Mouse (Mus musculus) MEL (cell line): ENCODE data around the gene Rsad1. TPM values are rescaled to one million over a fixed set of nuclear protein-coding genes. Genes with fewer than 3 reads are reported as not detected.

Experiments
- DNase-seq: peaks from one replicate; pipeline ENCODE4 v3.0.0; 2011; ENCODE audit warnings: low read depth, low spot score
- H3K27ac ChIP-seq: 2 replicates; pipeline ENCODE4 v1.5.1; 2012; ENCODE audit warnings: low read depth, mild to moderate bottlenecking, control low read depth, low read length, moderate library complexity; ENCODE audit not compliant: control insufficient read depth
- H3K27me3 ChIP-seq, 2 experiments: fragments of 150-350 bp in 1 of 2; sonication (generic) in 1 of 2; 2 replicates each; pipeline ENCODE4 v1.6.1; 2012; ENCODE audit warnings: low read length in 2 of 2, mild to moderate bottlenecking in 2 of 2, improper control_type of control experiment in 1 of 2, moderate library complexity in 1 of 2; ENCODE audit not compliant: insufficient read depth in 2 of 2, control insufficient read depth in 1 of 2
- H3K36me3 ChIP-seq, 2 experiments: 2 replicates each; pipeline ENCODE4 v1.6.1; 2012 to 2014; ENCODE audit warnings: low read length in 2 of 2, improper control_type of control experiment in 1 of 2, inconsistent platforms in 1 of 2, mild to moderate bottlenecking in 1 of 2; ENCODE audit not compliant: insufficient read depth in 2 of 2, control insufficient read depth in 1 of 2
- H3K4me1 ChIP-seq, 2 experiments: fragments of 150-350 bp in 1 of 2; sonication (generic) in 1 of 2; 2 replicates each; pipeline ENCODE4 v1.6.1; 2012; ENCODE audit warnings: low read length in 2 of 2, improper control_type of control experiment in 1 of 2, mild to moderate bottlenecking in 1 of 2; ENCODE audit not compliant: insufficient read depth in 2 of 2, control insufficient read depth in 1 of 2
- H3K4me3 ChIP-seq, 2 experiments: fragments of 150-350 bp in 1 of 2; sonication (generic) in 1 of 2; 2 replicates each; pipeline ENCODE4 v1.5.1; 2012; ENCODE audit warnings: low read depth in 2 of 2, low read length in 2 of 2, mild to moderate bottlenecking in 2 of 2, moderate library complexity in 2 of 2, control low read depth in 1 of 2, improper control_type of control experiment in 1 of 2; ENCODE audit not compliant: control insufficient read depth in 1 of 2, insufficient read depth in 1 of 2
- H3K79me2 ChIP-seq: 2 replicates; pipeline ENCODE4 v1.6.1; 2012; ENCODE audit warnings: mild to moderate bottlenecking, low read length, moderate library complexity; ENCODE audit not compliant: control insufficient read depth, poor library complexity, insufficient read depth
- H3K9ac ChIP-seq: 2 replicates; pipeline ENCODE4 v1.6.1; 2012; ENCODE audit warnings: low read depth, mild to moderate bottlenecking, control low read depth, low read length, moderate library complexity; ENCODE audit not compliant: control insufficient read depth, poor library complexity, severe bottlenecking
- H3K9me3 ChIP-seq: fragments of 150-350 bp; sonication (generic); replicated peaks from 2 replicates; pipeline ENCODE4 v1.6.1; 2012; ENCODE audit warnings: mild to moderate bottlenecking, low read length, improper control_type of control experiment, moderate library complexity; ENCODE audit not compliant: insufficient read depth
- CHD1 ChIP-seq: IDR thresholded peaks from 2 replicates; pipeline ENCODE4 v1.6.1; 2012; ENCODE audit warnings: low read depth, mild to moderate bottlenecking, inconsistent platforms, low read length, improper control_type of control experiment
- CHD2 ChIP-seq: IDR thresholded peaks from 2 replicates; pipeline ENCODE4 v1.6.1; 2011; ENCODE audit warnings: low read length, improper control_type of control experiment
- ELF1 ChIP-seq: IDR thresholded peaks from 2 replicates; pipeline ENCODE4 v1.6.1; 2014; ENCODE audit warnings: low read depth, mild to moderate bottlenecking, inconsistent platforms, low read length, improper control_type of control experiment, moderate library complexity
- EP300 ChIP-seq, 2 experiments: IDR thresholded peaks; 2 replicates each; pipeline ENCODE4 v1.6.1; 2011; ENCODE audit warnings: improper control_type of control experiment in 2 of 2, low read length in 2 of 2, low read depth in 1 of 2, mild to moderate bottlenecking in 1 of 2
- ETS1 ChIP-seq: IDR thresholded peaks from 2 replicates; pipeline ENCODE4 v1.6.1; 2012; ENCODE audit warnings: low read depth, mild to moderate bottlenecking, inconsistent platforms, low read length, improper control_type of control experiment, moderate library complexity
- GABPA ChIP-seq: IDR thresholded peaks from 2 replicates; pipeline ENCODE4 v1.6.1; 2012; ENCODE audit warnings: low read depth, mild to moderate bottlenecking, inconsistent platforms, low read length, improper control_type of control experiment, moderate library complexity
- MAFK ChIP-seq: IDR thresholded peaks from 2 replicates; pipeline ENCODE4 v1.6.1; 2011; ENCODE audit warnings: low read depth, mild to moderate bottlenecking, low read length, improper control_type of control experiment, borderline replicate concordance
- MAX ChIP-seq: IDR thresholded peaks from 2 replicates; pipeline ENCODE4 v1.6.1; 2011; ENCODE audit warnings: low read length, improper control_type of control experiment
- MAZ ChIP-seq: IDR thresholded peaks from 2 replicates; pipeline ENCODE4 v1.6.1; 2012; ENCODE audit warnings: low read depth, mild to moderate bottlenecking, inconsistent platforms, low read length, improper control_type of control experiment
- MXI1 ChIP-seq: IDR thresholded peaks from 2 replicates; pipeline ENCODE4 v1.6.1; 2011; ENCODE audit warnings: mild to moderate bottlenecking, low read depth, low read length, improper control_type of control experiment
- MYB ChIP-seq: IDR thresholded peaks from 2 replicates; pipeline ENCODE4 v1.6.1; 2011; ENCODE audit warnings: mild to moderate bottlenecking, low read depth, low read length, improper control_type of control experiment
- NRF1 ChIP-seq: IDR thresholded peaks from 2 replicates; pipeline ENCODE4 v1.6.1; 2014; ENCODE audit warnings: low read depth, mild to moderate bottlenecking, inconsistent platforms, low read length, improper control_type of control experiment, moderate library complexity; ENCODE audit not compliant: poor library complexity, insufficient read depth, severe bottlenecking
- POLR2A ChIP-seq, 2 experiments: IDR thresholded peaks; 2 replicates each; pipeline ENCODE4 v1.6.1; 2011 to 2012; ENCODE audit warnings: low read length in 2 of 2, mild to moderate bottlenecking in 2 of 2, control low read depth in 1 of 2, improper control_type of control experiment in 1 of 2, low read depth in 1 of 2, moderate library complexity in 1 of 2; ENCODE audit not compliant: control insufficient read depth in 1 of 2, insufficient read depth in 1 of 2, poor library complexity in 1 of 2
- POLR2AphosphoS2 ChIP-seq: IDR thresholded peaks from 2 replicates; pipeline ENCODE4 v1.6.1; 2011; ENCODE audit warnings: low read length, improper control_type of control experiment
- POLR2AphosphoS5 ChIP-seq: IDR thresholded peaks from 2 replicates; pipeline ENCODE4 v1.6.1; 2012; ENCODE audit warnings: low read depth, borderline replicate concordance, mild to moderate bottlenecking, inconsistent platforms, low read length, moderate library complexity, mixed read lengths
- RAD21 ChIP-seq: IDR thresholded peaks from 2 replicates; pipeline ENCODE4 v1.6.1; 2011; ENCODE audit warnings: mild to moderate bottlenecking, low read depth, low read length, improper control_type of control experiment
- RCOR1 ChIP-seq: IDR thresholded peaks from 2 replicates; pipeline ENCODE4 v1.6.1; 2012; ENCODE audit warnings: low read depth, mild to moderate bottlenecking, inconsistent platforms, low read length, improper control_type of control experiment
- SIN3A ChIP-seq: IDR thresholded peaks from 2 replicates; pipeline ENCODE4 v1.6.1; 2012; ENCODE audit warnings: low read length, improper control_type of control experiment, inconsistent platforms
- SMC3 ChIP-seq: IDR thresholded peaks from 2 replicates; pipeline ENCODE4 v1.6.1; 2011; ENCODE audit warnings: low read depth, low read length, improper control_type of control experiment
- TAL1 ChIP-seq: IDR thresholded peaks from 2 replicates; pipeline ENCODE4 v1.6.1; 2012; ENCODE audit warnings: mild to moderate bottlenecking, inconsistent platforms, low read length, moderate library complexity, mixed read lengths
- TBP ChIP-seq: IDR thresholded peaks from 2 replicates; pipeline ENCODE4 v1.8.0; 2011; ENCODE audit warnings: low read depth, low read length, improper control_type of control experiment
- UBTF ChIP-seq: IDR thresholded peaks from 2 replicates; pipeline ENCODE4 v1.6.1; 2012; ENCODE audit warnings: low read depth, mild to moderate bottlenecking, inconsistent platforms, low read length, improper control_type of control experiment, moderate library complexity, borderline replicate concordance; ENCODE audit not compliant: insufficient read depth
- USF2 ChIP-seq, 2 experiments: IDR thresholded peaks; 2 replicates each; pipeline ENCODE4 v1.6.1; 2011 to 2012; ENCODE audit warnings: improper control_type of control experiment in 2 of 2, low read length in 2 of 2, borderline replicate concordance in 1 of 2, inconsistent platforms in 1 of 2, low read depth in 1 of 2, mild to moderate bottlenecking in 1 of 2; ENCODE audit not compliant: insufficient read depth in 1 of 2
- ZMIZ1 ChIP-seq: IDR thresholded peaks from 2 replicates; pipeline ENCODE4 v1.6.1; 2012; ENCODE audit warnings: low read depth, mild to moderate bottlenecking, inconsistent platforms, low read length, improper control_type of control experiment, moderate library complexity
- polyA plus RNA-seq, 2 experiments: library from polyadenylated mRNA; stranded (reverse) in 1 of 2; unstranded in 1 of 2; fragments of >175 nt in 1 of 2; fragments of >200 nt in 1 of 2; gene quantifications; 2 replicates each; pipeline versions ENCODE4 v1.2.1 to v1.2.4; 2012; ENCODE audit warnings: low replicate concordance in 2 of 2, low read depth in 1 of 2; ENCODE audit not compliant: insufficient read length in 2 of 2, insufficient read depth in 1 of 2, missing spikeins in 1 of 2
- total RNA-seq: library from RNA; depleted of rRNA; stranded (reverse); fragments of 300-350 nt; gene quantifications from 2 replicates; pipeline ENCODE4 v1.2.3, GENCODE M21; 2012

Gene Rsad1
- total and polyA plus RNA-seq, 3 experiments: 24.0 to 28.7 TPM; not detected in 1

DNA sequence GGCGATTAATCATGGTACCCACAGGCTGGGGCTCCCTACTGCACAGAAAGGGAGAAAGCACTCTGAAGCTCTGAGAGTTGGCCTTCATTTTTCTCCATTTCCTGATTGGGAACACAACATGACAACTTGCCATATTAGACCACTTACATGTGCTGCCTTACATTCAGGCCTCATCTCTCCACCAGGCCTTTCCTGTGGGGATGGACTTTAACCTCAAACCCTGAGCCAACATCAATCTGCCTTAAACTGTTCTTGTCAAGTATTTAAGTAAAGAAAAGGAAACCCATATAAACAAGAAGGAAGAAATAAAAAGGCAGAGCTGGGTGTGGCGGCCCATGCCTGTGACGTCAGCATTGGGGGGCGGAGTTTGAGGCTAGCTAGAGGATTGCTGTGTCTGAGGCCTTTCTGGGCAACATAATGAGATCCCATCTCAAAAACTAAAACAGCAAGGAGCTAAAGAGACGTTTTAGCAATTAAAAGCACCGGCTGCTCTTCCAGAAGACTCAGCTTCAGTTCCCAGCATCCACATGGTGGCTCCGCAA is 47.3 kb upstream of the Rsad1 start:
- TF ChIP-seq POLR2A (IDR thresholded peaks at IDR 0.05; ENCODE audit: control insufficient read depth in 1 of 2, insufficient read depth in 1 of 2, low read depth in 1 of 2, low read length in 2 of 2, poor library complexity in 1 of 2) (no peak), ELF1 (no peak), GABPA (no peak), NRF1 (no peak), ETS1 (no peak), TAL1 (no peak), USF2 (IDR thresholded peaks at IDR 0.05; ENCODE audit: borderline replicate concordance in 1 of 2, insufficient read depth in 1 of 2, low read depth in 1 of 2, low read length in 2 of 2) (no peak), MXI1 (no peak), TBP (no peak), EP300 (IDR thresholded peaks at IDR 0.05; ENCODE audit: low read depth in 1 of 2, low read length in 2 of 2) (no peak), MAFK (no peak), CHD1 (no peak), SIN3A (no peak), UBTF (no peak), CHD2 (no peak), MAZ (no peak), SMC3 (no peak), POLR2AphosphoS5 (no peak), RCOR1 (no peak), MAX (no peak)
- TF ChIP-seq, all 39 proteins: peak for 0
- peaks cover 0 to 6% of the 10 kb centered on the region in 2 experiments; a peak in 2 of 4 replicates for H3K36me3 ChIP-seq
- no peaks in the 10 kb centered on the region for H3K27me3 ChIP-seq
- no peaks in the 10 kb centered on the region; the same call in 1 of the 2 replicates for H3K79me2 ChIP-seq
- peak; percentile 79 for DNase-seq
- no peak overlapping the region for H3K27ac ChIP-seq
- no peaks in the 10 kb centered on the region for H3K9me3 ChIP-seq
- no peak overlapping the region for H3K9ac ChIP-seq
- H3K4me1 ChIP-seq: peaks cover 3 to 12% of the 10 kb centered on the region in 2 experiments; a peak in 3 of 4 replicates
- H3K4me3 ChIP-seq: no peak overlapping the region

DNA sequence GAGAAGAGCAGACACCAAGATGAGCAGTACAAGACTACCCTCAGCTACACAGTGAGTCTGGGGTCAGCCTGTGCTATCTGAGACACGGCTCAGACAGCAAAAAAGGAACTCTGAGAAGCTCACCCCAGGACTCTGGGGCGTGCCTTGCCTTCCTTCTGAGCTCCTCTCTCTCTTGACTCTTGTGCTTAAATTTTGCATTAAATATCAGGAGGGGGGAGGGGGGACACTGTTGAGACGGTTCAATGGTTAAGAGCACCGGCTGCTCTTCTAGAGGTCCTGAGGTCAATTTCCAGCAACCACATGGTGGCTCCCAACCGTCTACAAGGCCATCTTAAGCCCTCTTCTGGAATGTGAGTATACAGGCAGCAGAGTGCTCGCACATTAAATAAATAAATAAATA is 38.5 kb upstream of the Rsad1 start:
- no peaks in the 10 kb centered on the region for H3K9me3 ChIP-seq
- no peak for DNase-seq
- H3K27me3 ChIP-seq: no peaks in the 10 kb centered on the region
- no peaks in the 10 kb centered on the region for H3K79me2 ChIP-seq
- no peaks in the 10 kb centered on the region for H3K4me1 ChIP-seq
- no peak overlapping the region for H3K4me3 ChIP-seq
- H3K9ac ChIP-seq: no peak overlapping the region
- H3K36me3 ChIP-seq: no peaks in the 10 kb centered on the region
- no peak overlapping the region for H3K27ac ChIP-seq
- no peak for TF ChIP-seq MYB
- TF ChIP-seq MAZ: no peak
- TF ChIP-seq USF2 (IDR thresholded peaks at IDR 0.05; ENCODE audit: borderline replicate concordance in 1 of 2, insufficient read depth in 1 of 2, low read depth in 1 of 2, low read length in 2 of 2): no peak
- no peak for TF ChIP-seq ELF1
- no peak for TF ChIP-seq ZMIZ1
- no peak for TF ChIP-seq POLR2AphosphoS2
- TF ChIP-seq RAD21: no peak
- TF ChIP-seq, all 39 proteins: peak for 0
